Mouse (Mus musculus) midbrain, embryonic 13.5 days (tissue): ENCODE results near the gene Tbc1d2. TPM values are rescaled to one million over a fixed set of nuclear protein-coding genes. Genes with fewer than 3 reads are reported as not detected.
A peak's percentile ranks its signal among the peaks of the same experiment; 100 is the strongest.

Source experiments
- ATAC-seq: fragments of 200-750 bp; cut with Nextera tagmentation; 2 replicates; pipeline ENCODE4 v1.8.0; 2017; ENCODE audit warnings: mild to moderate bottlenecking, moderate TSS enrichment, moderate library complexity
- H3K27ac ChIP-seq: fragments of 300-500 bp; sonication (generic); 2 replicates; pipeline ENCODE4 v1.5.1; 2015; ENCODE audit warnings: inconsistent platforms, mild to moderate bottlenecking, moderate library complexity
- H3K27me3 ChIP-seq: fragments of 300-500 bp; sonication (generic); 2 replicates; pipeline ENCODE4 v1.6.1; 2015; ENCODE audit warnings: mild to moderate bottlenecking, inconsistent platforms
- H3K36me3 ChIP-seq: fragments of 300-500 bp; sonication (generic); 2 replicates; pipeline ENCODE4 v1.6.1; 2015; ENCODE audit warnings: mild to moderate bottlenecking, inconsistent platforms
- H3K4me1 ChIP-seq: fragments of 300-500 bp; sonication (generic); replicated peaks from 2 replicates; pipeline ENCODE4 v1.6.1; 2015; ENCODE audit warnings: inconsistent platforms
- H3K4me2 ChIP-seq: fragments of 300-500 bp; sonication (generic); replicated peaks from 2 replicates; pipeline ENCODE4 v1.6.1; 2015; ENCODE audit warnings: moderate library complexity, mild to moderate bottlenecking, inconsistent platforms
- H3K4me3 ChIP-seq: fragments of 300-500 bp; sonication (generic); replicated peaks from 2 replicates; pipeline ENCODE4 v1.5.1; 2015; ENCODE audit warnings: mild to moderate bottlenecking, inconsistent platforms
- H3K9ac ChIP-seq: fragments of 300-500 bp; sonication (generic); replicated peaks from 2 replicates; pipeline ENCODE4 v1.6.1; 2015; ENCODE audit warnings: mild to moderate bottlenecking, inconsistent platforms
- H3K9me3 ChIP-seq: fragments of 300-500 bp; sonication (generic); 2 replicates; pipeline ENCODE4 v1.6.1; 2016; ENCODE audit warnings: mild to moderate bottlenecking, inconsistent platforms
- WGBS: fragments of 180-500 bp; shearing (Covaris S2); methylation state at CpG from one replicate; pipeline ENCODE4 v1.1.7; 2015; 5-methylcytosine and 5-hydroxymethylcytosine counted together
- polyA plus RNA-seq: library from polyadenylated mRNA; unstranded; fragments of >200 nt; fragmentation: Nextera tagmentation; extraction: Ambion mirVana; gene quantifications from 2 replicates; pipeline ENCODE4 v1.2.1, GENCODE M21; 2015

Tbc1d2 gene
- polyA plus RNA-seq, 1 experiment from 2014 or later: 0.54 TPM

DNA sequence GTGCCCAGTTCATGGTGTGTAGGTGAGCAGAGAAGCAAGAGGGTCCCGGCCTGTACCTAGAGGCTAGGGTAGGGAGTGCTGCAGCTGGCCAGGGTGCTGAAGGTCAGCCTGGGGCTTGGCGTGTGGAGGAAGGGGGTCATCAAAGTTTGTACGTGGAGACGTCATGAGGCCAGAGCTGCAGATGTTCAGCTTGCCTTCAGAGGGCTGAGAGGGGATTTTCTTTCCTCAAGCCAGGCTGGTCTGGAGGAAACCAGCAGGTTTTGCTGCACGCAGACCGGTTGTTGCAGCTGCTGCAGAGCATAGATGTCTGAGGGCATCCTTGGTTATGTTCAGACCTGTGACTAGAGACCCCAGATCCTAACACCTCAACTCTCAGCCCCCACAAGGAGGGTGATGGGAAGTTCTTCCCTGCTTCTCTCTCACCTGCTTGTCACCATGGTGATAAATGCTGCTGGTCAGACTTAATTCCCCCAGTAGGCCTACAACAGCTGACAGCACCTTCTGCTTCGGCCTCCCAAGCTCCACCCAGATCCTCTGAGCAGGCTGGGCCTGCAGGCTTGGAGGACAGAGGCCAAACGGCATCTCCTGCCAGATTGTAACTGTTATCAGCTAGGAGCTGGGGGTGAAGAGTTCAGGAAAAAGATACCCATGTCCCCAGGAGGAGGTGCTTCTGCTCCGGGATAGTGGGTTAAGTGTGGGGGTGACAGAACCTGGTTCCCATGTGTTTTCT, 75.8 kb downstream of the Tbc1d2 start:
- Histone ChIP-seq H3K9me3 (peaks cover 5% of the 10 kb centered on the region; the same call in 1 of the 2 replicates), H3K27ac (no peak overlapping the region), H3K4me3 (no peak overlapping the region), H3K9ac (no peak overlapping the region), H3K36me3 (no peaks in the 10 kb centered on the region; the same call in 1 of the 2 replicates), H3K27me3 (no peaks in the 10 kb centered on the region), H3K4me1 (peaks cover 9% of the 10 kb centered on the region), H3K4me2 (no peak overlapping the region)
- no peak for ATAC-seq
- 63% methylated on average over 9 of the region's 9 CpGs for WGBS

DNA sequence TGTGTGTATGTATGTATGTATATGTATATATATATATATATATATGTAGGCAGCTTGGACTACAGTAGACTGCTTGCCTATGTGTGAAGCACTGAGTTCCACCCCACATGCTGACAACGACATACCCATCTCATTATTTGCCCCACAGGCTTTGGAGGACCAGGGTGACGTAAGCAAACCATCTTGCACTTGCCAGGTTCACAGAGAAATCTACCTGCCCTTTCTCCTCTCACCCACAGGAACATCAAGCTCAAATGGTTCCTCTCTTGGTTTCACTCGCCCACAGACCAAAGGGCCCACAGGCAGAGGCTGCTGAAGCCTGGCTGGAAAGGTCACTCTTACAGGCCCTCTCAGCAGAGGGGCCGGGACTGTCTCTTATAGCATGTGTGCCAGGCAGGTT, 77.4 kb downstream of the Tbc1d2 start:
- 92% methylated on average over 4 of the region's 4 CpGs for WGBS
- Histone ChIP-seq H3K27ac (no peak overlapping the region), H3K9ac (no peak overlapping the region), H3K4me1 (peaks cover 9% of the 10 kb centered on the region), H3K4me3 (no peak overlapping the region), H3K4me2 (no peak overlapping the region), H3K9me3 (no peaks in the 10 kb centered on the region), H3K36me3 (no peaks in the 10 kb centered on the region; the same call in 1 of the 2 replicates), H3K27me3 (no peaks in the 10 kb centered on the region)
- no peak for ATAC-seq

DNA sequence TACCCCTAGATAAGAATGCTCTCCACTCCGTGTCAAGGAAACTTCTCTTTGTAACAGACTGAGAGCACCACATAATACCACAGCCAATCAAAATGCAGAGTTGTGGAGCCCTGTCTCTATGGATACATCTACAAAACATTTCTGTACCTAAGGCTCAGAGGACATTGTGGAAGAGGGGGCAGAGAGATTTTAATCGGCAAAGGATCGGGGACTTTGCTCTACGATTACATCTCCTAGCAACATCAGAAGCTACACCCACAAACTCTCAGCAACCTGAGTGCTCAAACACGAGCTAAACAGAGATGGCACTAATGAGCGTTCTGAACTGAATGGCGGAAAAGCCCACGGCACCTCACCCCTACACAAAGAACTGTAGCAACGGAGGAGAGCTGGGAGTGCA, 78.3 kb downstream of the Tbc1d2 start:
- H3K27ac ChIP-seq: no peak overlapping the region
- no peak overlapping the region for H3K9ac ChIP-seq
- H3K9me3 ChIP-seq: no peaks in the 10 kb centered on the region
- no peaks in the 10 kb centered on the region for H3K27me3 ChIP-seq
- no peak overlapping the region for H3K4me3 ChIP-seq
- H3K4me1 ChIP-seq: peaks cover 9% of the 10 kb centered on the region
- 90% methylated on average over 9 of the region's 9 CpGs for WGBS
- H3K4me2 ChIP-seq: no peak overlapping the region
- no peaks in the 10 kb centered on the region; the same call in 1 of the 2 replicates for H3K36me3 ChIP-seq
- no peak for ATAC-seq

DNA sequence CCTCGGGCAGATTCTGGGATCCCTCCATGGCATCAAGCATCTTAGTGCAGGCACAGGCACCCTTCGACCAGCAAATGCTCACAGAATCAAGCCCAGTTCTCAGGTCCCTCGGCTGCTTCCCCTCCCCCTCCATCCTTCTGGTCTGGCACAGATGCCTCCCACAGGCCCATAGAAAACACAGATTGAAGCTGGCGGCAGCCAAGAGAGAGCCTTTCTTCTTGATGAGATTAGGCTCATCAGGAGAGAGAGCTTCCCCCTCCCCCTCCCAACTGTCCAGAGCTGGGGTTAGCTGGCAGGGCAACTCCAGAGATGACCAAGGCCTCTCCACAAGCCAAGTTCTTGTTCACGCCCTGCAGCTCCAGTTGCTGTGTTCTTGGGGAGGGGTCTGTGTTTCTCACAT, 80.3 kb downstream of the Tbc1d2 start:
- ATAC-seq: peak; percentile 60; the same call in 1 of the 2 replicates
- H3K9ac ChIP-seq: no peak overlapping the region
- no peak overlapping the region for H3K4me2 ChIP-seq
- WGBS: 16% methylated on average over 5 of the region's 5 CpGs
- H3K9me3 ChIP-seq: no peaks in the 10 kb centered on the region
- no peaks in the 10 kb centered on the region; the same call in 1 of the 2 replicates for H3K36me3 ChIP-seq
- no peak overlapping the region for H3K27ac ChIP-seq
- no peaks in the 10 kb centered on the region for H3K27me3 ChIP-seq
- no peak overlapping the region for H3K4me3 ChIP-seq
- peaks cover 9% of the 10 kb centered on the region for H3K4me1 ChIP-seq

DNA sequence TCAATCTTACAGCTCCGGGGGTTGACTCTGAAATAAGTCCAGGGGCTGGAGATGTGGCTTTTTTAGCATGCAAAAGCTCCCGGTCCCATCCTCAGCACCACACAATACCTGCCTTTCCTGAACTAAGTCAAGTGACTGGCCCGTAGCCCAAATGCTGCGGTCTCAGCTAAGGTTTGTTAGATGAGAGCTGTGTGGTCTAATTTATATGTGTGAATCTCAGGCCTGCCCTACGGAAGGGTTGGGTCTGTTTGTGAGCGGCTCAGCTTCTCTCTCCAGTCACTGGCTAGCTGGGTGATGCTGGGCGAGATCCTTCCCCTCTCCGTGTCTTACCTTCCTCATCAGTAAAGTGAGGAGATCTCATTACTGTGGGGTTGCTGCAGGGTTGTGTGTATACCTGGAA, 81.8 kb downstream of the Tbc1d2 start:
- Histone ChIP-seq H3K4me3 (no peak overlapping the region), H3K27me3 (no peaks in the 10 kb centered on the region), H3K9ac (no peak overlapping the region), H3K4me2 (no peak overlapping the region), H3K27ac (no peak overlapping the region), H3K9me3 (no peaks in the 10 kb centered on the region), H3K4me1 (peaks cover 9% of the 10 kb centered on the region), H3K36me3 (no peaks in the 10 kb centered on the region)
- no peak for ATAC-seq
- WGBS: 90% methylated on average over 8 of the region's 8 CpGs

DNA sequence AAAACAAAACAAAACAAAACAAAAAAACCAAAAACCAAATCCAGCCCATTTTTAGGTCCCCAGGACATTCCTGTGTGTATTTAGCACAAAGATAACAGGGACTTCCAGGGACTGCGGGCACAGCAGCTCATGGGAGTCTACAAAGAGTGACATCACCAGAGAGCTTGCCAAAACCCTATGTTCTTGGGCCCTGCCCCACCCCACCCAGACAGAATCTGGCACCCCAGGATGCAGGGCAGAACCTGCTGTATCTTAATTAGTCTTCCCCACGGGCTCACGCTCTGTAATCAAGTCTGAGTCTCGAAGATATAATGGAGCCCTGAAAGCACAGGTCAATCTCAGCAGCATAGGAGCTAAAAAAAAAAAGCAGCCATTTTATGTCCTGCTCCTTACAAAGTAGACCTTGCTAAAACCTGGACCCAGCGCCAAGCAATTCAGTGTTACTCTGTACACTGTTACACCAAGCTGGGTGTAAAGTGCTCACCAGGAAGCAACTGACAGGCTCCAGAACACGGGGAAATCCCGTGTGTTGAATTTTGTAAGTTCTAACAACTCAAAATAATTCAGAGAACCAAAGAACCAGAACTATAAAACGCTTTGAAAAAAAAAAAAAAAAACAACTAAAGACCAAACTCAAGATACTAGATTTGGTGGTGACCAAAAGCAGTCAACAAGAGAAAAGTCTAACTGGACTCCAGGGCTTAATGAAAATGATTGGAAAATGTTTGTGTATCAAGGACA, 82.9 kb downstream of the Tbc1d2 start:
- 72% methylated on average over 8 of the region's 8 CpGs for WGBS
- Histone ChIP-seq H3K4me3 (no peak overlapping the region), H3K9ac (no peak overlapping the region), H3K9me3 (no peaks in the 10 kb centered on the region), H3K4me2 (no peak overlapping the region), H3K4me1 (peaks cover 9% of the 10 kb centered on the region), H3K27ac (no peak overlapping the region), H3K27me3 (no peaks in the 10 kb centered on the region), H3K36me3 (no peaks in the 10 kb centered on the region)
- ATAC-seq: no peak

DNA sequence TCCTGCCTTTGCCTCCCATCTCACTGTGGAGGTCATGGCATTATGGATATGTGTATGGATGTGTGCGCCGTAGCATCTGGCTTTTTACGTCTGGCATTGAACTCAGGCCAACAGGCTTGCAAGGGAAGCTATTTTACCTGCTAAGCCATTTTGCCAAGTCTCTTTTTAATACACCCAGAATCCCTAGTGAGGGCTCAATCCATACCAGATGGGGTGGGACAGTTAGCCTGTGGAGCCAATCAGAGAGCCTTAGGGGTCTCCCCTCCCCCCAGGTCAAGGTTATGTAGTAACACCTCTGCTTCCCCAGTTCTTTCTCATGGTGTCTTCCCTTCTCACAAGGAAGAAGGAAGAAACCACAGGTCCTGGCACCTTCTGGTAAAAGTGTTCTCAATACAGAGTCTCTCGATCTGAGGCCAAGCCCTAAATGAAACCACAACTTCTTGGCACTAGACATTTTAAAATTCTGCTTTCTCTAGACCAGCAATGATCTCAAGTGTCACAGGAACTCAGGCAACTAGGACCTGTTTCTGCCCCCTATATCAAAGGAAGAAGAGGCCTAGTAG, 84.5 kb downstream of the Tbc1d2 start:
- no peak overlapping the region for H3K4me2 ChIP-seq
- H3K4me3 ChIP-seq: no peak overlapping the region
- H3K9ac ChIP-seq: no peak overlapping the region
- ATAC-seq: no peak
- H3K9me3 ChIP-seq: no peaks in the 10 kb centered on the region
- H3K27me3 ChIP-seq: no peaks in the 10 kb centered on the region
- no peaks in the 10 kb centered on the region for H3K36me3 ChIP-seq
- 96% methylated on average over 4 of the region's 4 CpGs for WGBS
- H3K4me1 ChIP-seq: peaks cover 9% of the 10 kb centered on the region
- no peak overlapping the region for H3K27ac ChIP-seq

DNA sequence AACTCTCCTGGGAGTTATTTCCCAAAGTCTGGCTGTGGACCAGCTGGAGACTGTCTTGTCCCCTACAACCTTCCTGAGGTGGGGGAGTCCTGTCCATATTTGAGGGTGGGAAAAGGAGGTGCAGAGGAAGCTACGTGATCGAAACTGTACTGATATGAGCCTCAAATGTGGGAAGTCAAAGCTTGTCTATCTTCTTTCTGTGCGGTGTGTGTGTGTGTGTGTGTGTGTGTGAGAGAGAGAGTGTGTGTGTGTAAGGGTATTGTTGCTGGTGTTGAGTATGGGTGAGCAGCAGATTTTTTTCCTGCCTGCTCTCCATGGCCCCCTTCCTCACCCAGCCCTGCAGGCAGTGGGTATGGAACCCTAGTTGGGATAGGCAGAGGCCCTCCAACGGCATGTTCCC, 85.8 kb downstream of the Tbc1d2 start:
- Histone ChIP-seq H3K4me2 (no peak overlapping the region), H3K36me3 (no peaks in the 10 kb centered on the region), H3K27me3 (no peaks in the 10 kb centered on the region), H3K9me3 (no peaks in the 10 kb centered on the region), H3K9ac (no peak overlapping the region), H3K4me1 (no peaks in the 10 kb centered on the region), H3K4me3 (no peak overlapping the region), H3K27ac (no peak overlapping the region)
- no peak for ATAC-seq
- 95% methylated on average over 4 of the region's 4 CpGs for WGBS

DNA sequence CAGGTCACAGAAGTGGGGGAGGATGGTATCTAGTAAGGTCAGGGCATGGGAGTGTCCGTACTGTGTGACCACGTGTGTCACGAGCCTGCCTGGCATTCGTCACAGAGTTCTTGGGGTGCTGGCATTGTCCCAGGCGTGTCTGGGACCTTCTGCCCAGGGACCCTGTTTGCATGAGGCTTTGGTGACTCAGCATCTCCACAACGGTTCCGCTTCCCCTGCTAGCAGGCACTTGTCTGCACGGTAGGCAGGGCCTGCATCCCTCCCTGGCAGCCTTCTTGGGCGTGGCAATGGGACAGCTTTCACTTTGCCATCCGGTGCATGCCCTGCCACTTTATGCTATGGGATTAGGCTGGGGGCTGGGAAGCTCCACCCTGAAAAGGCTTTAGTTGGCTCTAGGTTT, 86.2 kb downstream of the Tbc1d2 start:
- Histone ChIP-seq H3K9ac (no peak overlapping the region), H3K4me1 (no peaks in the 10 kb centered on the region), H3K27ac (no peak overlapping the region), H3K9me3 (no peaks in the 10 kb centered on the region), H3K4me2 (no peak overlapping the region), H3K36me3 (no peaks in the 10 kb centered on the region), H3K4me3 (no peak overlapping the region), H3K27me3 (no peaks in the 10 kb centered on the region)
- 70% methylated on average over 10 of the region's 10 CpGs for WGBS
- ATAC-seq: no peak

DNA sequence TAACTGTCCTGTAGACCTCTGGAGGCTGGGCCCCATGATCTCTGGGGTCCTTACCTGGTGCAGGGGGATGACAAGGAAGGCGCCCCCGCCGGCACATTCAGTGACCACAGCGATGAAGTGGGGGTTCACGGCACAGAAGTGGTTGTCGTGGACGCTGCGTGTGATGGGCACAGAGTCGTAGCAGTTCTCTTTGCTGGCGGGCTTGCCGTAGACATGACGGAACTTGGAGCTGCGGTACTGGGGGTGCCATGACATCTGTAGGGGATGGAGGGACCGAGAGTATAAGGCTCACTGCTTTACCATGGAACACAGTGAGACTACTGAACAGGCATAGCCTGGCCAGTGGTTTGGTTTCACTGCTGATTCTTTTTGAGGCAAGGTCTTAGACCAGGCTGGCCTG, 87.2 kb downstream of the Tbc1d2 start:
- no peaks in the 10 kb centered on the region for H3K36me3 ChIP-seq
- 96% methylated on average over 14 of the region's 14 CpGs for WGBS

DNA sequence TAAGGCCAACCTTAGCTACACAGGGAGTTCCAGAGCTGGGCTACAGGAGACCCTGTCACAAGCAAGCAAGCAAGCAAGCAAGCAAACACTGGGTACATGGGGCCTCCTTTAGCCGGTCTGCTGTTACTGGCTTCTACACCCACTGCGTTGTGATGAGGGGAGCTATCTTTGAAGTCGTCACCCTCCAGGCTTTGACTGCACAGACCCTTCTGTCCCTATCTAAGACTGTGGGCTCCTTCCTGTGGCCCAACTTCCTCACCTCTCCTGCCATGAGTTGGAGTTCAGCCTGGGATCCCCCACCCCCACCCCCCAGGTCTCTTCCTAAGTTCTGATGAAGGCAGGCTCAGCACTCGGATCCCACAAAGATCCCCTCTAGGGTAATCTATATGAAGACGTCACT, 88.0 kb downstream of the Tbc1d2 start:
- Histone ChIP-seq H3K36me3 (no peaks in the 10 kb centered on the region), H3K4me3 (no peak overlapping the region), H3K27ac (no peak overlapping the region), H3K27me3 (no peaks in the 10 kb centered on the region), H3K4me2 (no peak overlapping the region), H3K9ac (no peak overlapping the region), H3K4me1 (no peaks in the 10 kb centered on the region), H3K9me3 (no peaks in the 10 kb centered on the region)
- 79% methylated on average over 5 of the region's 5 CpGs for WGBS
- ATAC-seq: no peak

More for the DNA sequence above, 87.2 kb downstream of the Tbc1d2 start:
- Histone ChIP-seq H3K4me1 (no peaks in the 10 kb centered on the region), H3K9me3 (no peaks in the 10 kb centered on the region), H3K9ac (no peak overlapping the region), H3K4me3 (no peak overlapping the region), H3K4me2 (no peak overlapping the region), H3K27me3 (no peaks in the 10 kb centered on the region), H3K27ac (no peak overlapping the region)
- ATAC-seq: no peak

DNA sequence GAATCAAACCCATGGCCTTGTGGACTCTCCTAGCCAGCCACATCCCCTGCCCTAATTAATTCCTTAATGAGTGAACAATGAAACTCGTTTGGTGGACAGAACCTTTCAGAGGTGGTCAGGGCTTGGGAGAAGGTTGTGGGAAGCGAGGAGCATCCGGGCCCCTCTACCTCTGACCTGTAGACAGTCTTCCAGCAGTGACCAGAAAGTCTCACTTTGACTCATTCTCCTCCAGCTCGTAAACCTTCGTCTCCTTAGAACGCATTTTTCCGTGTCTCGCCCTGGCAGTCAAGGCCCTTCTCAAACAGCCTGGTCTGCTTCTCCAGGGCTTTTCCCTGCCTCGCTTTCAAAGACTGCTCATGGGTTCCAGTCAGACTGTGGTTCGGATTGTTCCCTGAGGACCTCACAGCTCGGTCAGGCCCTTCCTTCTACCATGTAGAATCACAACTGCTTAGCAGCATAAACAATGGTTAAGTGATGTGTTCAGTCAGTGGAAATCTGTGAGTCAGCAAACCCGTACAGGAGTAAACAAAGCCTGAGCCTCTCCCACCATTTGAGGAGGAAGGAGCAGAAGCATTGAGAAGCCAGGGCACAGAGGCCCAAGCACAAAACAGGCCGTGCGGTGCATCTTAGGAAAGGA, 89.8 kb downstream of the Tbc1d2 start:
- no peak overlapping the region for H3K9ac ChIP-seq
- H3K4me2 ChIP-seq: no peak overlapping the region
- H3K36me3 ChIP-seq: no peaks in the 10 kb centered on the region
- H3K27ac ChIP-seq: no peak overlapping the region
- no peak overlapping the region for H3K4me3 ChIP-seq
- H3K9me3 ChIP-seq: no peaks in the 10 kb centered on the region
- H3K27me3 ChIP-seq: no peaks in the 10 kb centered on the region
- 85% methylated on average over 14 of the region's 14 CpGs for WGBS
- no peaks in the 10 kb centered on the region for H3K4me1 ChIP-seq
- ATAC-seq: no peak
